Mouse (Mus musculus) kidney, adult 2 months (tissue): ENCODE measurements around the gene Rassf5.

Experiments
- CTCF ChIP-seq: fragments of 200-500 bp; conservative IDR thresholded peaks from 2 replicates; pipeline ENCODE4 v1.5.1; 2011; ENCODE audit warnings: low read depth, mild to moderate bottlenecking, control low read depth, low read length, moderate library complexity, mixed read lengths; ENCODE audit not compliant: insufficient read depth, insufficient read length
- POLR2A ChIP-seq: fragments of 200-500 bp; IDR thresholded peaks from one replicate; pipeline ENCODE4 v1.6.1; 2011; ENCODE audit warnings: low read depth, low read length, control low read depth

DNA sequence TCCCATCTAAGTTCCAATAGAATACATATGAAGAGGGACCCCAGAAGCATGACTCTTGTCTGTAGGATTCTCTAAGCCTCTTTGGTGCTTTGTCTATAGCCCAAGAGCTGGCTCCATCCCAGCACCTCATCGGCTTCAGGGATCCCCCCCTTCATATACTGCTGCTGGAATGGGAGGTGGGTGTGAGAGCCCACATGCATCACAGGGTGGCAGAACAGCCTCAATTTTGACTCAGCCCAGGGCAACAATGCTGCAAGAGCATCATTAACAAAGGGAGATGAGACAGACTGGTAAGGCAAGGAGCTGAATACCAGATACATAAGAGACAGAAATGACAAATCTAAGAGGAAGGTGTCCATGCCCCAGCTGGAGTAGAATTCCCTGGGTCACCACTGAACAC, 39.1 kb upstream of the Rassf5 start:
- TF ChIP-seq CTCF (no peak), POLR2A (no peak)
